Mouse (Mus musculus): ENCODE measurements around the gene Cacna2d3.

The Cacna2d3 gene

DNA sequence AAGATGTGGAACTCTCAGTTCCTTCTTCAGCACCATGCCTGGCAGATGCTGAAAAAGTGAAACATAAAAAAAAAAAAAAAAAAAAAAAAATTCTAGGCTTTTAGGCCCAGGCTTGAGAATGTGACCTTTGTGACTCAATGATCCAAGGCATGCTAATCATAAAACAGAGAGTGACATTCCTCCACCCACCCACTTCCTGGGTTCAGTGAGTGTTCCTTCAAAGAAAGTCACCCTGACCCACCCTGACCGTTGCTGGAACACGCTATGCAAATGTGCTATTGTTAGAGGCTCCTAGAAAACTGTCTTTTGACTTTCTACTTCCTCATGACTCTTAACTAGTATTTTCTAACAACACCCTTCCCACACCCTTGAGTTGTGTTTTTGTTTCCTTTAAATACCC lies 338.9 kb downstream of the Cacna2d3 start:
- peak; percentile 46 to 50 for DNase-seq

DNA sequence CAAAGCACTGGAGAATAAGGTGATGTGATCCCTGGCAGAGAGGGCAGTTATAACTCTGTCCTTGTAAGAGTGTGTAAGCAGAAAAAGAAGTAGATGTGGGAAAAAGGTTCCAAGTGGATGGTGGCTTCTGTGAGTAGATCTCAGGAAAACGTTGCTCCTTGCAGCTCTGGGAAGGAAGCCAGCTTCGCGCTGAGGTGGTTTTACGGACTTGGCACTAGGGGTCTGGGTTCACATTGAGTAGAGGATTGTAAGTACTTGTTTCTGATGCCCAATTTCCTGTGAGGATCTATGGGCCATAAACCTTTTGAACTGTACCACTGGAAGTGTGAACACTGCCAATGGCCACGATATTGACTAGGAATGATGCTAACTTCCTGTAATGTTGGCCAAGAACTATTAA lies 354.8 kb downstream of the Cacna2d3 start:
- peak; percentile 24 to 47 for DNase-seq

DNA sequence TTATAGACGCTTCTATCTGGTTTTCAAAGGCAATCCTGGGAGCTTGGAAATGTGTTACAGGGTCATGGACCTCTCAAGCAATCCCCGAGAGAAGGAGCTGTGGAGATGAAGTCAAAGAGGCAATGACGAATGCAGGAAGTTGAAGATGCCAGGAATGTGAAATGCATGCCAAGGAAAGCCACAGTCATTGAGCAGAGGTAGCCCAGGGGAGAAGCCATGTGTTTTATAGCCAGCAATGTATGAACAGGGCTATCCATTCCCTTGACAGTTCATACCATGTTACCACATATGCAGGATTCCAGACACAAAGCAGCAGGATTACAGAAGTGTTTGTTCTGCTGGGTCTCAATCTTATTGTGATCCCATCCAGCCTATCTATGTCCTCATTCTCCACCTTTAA lies 359.2 kb downstream of the Cacna2d3 start:
- no peak for DNase-seq

DNA sequence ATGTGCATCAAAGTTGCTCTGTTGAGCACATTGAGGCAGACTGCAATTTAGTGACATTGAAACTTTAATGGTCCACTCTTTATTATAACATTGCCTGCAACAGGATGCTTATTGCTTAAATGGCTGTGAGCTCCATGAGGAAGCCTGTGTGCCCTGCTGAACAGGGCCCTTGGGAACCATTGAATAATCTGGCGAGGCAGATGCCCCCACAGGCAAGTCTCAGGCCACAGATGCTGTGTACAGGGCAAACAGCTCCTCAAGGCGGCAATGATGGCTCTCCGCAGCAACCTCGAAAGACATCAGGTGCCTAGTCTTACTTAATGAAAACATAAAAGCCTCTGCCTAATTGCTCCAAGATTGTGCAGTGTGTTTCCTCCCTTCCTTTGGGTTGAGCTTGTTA lies 371.0 kb downstream of the Cacna2d3 start:
- DNase-seq, result no peak

DNA sequence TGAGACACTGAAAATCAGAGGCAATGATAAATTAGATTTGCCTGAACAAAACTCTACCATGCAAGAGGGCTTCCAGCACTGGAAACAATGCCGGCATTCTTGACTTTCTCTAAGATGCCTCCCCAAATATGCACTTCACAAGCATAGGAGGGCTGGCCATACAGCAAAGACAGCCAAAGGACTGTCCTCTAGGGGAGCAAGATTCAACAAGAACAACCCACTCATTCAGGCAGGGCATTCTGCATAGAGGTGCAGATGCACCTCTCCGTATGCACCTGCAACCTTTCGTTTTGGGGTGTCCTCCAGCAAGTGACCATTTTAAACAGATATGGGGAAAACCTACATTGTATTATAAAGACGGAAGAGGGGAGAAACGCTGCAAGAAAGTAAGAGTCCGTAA lies 380.1 kb downstream of the Cacna2d3 start:
- DNase-seq, result no peak

DNA sequence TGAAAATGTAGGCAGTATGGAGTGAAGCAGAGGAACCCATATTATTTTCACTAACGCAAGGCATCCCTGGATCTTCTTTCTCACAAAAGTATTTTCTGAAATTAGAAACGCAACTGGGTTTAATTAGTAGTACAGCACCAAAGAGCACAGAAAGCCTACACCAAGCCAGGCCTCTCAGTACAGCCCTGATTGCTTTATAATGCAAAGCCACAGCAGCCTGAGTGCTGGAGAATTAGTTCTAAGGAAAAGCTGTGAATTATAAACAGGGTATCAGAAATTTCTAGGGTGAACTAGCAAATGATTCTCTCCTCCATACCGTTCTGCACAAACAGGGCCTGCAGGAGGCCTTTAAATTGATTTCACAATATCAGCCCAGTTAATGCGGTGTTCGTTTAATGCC lies 380.9 kb downstream of the Cacna2d3 start:
- no peak for DNase-seq

DNA sequence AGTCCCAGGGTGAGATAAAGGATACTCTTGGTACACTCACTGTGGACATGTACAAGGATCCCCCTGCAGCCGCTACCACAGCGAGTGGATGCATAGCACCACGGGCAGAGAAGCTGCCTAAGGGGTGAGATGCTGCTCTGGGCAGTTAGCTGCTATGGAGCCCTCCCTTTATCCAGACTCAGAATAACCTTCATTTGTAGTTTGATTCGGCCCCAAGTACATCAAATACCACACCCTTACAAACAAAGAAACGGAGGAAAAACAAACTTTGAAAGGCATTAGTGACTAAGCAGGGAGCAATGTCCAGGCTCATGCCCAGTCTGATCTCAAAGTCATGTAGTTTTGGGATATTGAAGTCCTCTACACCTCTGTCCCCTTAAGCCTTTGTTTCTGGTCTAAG lies 386.8 kb downstream of the Cacna2d3 start:
- DNase-seq, result no peak

DNA sequence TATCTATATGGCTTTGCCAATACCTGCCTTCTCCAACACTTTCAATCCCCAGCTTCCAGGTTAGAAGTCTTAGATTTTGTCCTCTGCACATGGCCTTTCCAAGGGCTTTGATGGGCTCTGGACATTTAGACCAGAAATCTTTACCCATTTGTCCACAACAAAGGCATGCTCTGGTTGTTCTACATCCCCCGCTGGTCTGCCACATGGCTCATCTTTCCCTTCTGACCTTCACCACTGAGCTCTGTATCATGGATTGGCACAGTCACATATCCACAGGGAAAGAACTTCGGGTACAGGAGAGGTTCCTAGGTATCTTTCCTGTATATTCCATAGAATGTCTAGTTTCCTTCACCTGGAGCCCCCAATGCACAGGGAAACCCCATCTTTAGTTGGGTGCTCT lies 387.4 kb downstream of the Cacna2d3 start:
- no peak for DNase-seq

DNA sequence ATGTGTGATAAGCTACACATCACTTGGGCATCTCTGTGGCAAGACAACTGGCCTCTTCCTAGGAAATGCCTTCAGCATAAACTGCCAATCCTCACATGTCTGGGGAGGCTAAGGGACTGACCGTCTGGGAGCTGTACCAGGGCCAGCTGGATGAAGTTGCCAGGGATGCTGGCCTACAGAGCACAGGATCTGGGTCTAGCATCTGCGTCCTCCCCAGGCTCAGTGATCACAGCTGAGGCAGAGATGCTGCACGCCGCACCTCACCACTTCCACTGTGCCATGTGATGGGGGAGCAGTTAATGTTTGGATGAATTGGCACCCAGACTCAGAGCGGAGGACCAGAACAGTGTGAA lies 397.3 kb downstream of the Cacna2d3 start:
- DNase-seq, result no peak

DNA sequence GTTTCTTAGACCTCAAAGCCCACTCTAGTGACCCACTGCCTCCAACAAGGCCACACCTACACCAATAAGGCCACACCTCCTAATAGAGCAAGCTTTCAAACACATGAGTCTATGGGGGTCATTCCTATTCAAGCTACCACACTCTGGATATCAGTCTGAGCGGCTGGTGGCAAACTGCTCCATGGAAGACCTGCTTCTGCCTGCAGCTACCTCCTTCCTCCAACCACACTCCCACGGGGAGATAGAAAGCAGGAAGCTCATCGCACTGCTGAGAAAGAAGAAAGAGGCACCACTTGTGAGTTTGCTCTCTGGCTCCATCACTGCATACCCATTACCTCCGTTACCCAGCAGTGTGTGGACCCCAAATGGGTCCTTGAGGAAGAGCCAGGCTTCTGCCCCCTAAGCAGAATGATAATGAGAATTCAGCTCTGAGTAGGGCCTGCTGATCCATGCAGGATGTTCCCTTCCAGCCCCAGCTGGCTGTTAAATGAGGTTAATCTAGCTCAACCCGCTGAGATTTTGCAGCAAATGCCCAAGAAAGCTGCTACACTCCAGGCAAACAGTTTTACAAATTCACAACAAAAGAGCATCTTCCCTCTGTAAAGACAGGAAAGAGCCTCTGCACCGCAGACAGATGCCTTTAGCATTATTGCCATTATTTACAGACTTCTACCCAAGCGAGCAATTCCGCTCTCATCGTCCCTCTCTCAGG lies 397.8 kb downstream of the Cacna2d3 start:
- DNase-seq, result no peak

DNA sequence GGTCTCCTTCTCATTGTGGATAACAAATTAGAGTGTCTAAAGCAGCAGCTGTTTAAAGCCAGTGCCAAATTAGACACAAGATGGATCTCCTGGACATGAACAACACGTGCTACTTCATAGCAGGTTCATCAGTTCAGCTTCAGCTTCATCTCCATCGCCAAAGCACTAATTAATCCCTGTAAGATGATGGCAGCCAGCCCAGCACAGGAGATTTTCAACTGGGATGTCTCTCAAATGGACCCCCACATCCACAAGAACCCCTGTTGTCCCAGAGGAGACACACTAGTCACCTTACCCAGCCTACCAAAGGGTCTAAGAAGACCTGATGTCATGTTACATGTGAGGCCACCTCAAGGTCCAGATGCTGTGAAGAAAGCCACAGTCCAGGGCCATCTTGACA lies 408.2 kb downstream of the Cacna2d3 start:
- no peak for DNase-seq

DNA sequence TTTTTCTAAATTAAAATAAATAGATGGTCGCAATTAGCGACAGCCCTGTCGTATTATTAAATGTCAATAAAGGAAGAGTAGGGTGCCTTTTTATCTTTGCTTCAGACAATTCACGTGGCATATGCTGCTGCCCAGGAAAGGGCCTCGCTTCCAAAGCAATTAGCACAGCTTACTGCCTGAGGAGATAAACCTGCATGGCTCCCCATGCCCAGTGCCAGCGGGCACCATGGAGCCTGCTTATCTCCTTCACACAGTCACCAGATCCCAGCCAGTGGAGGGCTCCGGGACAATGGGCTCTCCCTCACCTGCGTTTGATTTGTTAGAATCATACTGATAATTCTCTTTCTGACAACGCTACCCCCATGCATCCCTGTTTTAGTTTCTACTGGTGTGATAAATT lies 416.0 kb downstream of the Cacna2d3 start:
- DNase-seq, result no peak

DNA sequence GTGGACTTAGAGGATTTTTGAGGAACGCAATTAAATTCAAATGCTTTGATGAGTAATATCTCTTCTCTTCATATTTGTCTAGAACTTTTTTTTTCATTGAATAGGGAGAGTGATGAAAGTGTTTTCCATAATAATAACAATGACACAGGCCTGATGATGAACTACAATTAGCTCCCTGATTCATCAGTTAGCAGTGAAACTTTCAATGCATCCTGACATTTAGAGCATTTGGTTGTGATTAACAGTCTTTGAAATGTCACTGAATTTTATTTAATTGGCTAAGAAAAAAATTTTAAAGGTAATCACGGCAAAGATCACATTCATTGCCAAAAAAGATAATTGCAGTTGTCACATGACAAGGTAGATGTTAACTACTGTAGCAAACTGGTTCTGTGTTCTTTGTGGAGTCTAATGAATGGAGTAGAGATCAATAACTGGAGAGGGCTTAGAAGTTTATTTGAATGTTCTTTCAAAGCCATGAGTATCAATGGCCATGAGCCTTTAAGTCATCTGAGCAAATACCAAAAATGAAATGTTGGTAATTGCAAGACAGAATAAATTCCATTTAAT lies 425.4 kb downstream of the Cacna2d3 start:
- DNase-seq, result no peak

DNA sequence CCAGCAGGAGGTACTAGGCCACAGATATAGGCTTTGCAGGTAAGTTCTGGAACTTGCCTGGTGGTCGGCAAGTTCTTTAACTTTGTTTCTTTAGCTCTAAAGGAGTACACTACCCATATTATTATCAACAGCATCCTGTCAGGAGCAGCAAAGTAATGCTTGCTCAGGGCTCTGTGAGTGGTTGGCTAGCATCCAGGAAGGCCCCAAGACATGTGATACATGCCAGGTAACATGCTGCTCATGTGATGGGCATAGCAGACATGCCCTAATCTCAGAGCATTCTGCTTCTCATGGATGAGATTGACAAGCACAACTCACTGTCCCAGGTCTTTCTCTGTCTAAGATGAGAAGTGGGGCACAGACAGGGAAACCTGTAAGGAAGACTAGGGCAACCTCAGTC lies 442.8 kb downstream of the Cacna2d3 start:
- DNase-seq, result no peak

DNA sequence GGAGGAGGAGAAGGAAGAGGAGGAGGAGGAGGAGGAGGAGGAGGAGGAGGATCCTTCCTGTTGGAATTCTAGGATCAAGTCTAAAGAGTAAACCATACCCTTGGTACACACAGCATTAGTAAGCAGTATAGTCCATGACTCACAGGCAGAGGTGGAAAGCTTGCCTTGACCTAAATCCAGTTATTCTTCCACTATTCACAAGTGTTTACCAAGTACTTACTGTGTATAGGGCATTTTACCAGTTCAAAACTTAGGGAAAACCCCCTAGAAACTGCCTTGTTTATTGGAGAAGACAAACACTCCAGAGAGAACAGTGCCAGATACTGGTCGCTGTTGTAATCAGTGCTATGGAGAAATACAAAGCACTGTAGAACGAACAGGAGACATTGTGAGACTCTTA lies 443.3 kb downstream of the Cacna2d3 start:
- DNase-seq, result no peak

DNA sequence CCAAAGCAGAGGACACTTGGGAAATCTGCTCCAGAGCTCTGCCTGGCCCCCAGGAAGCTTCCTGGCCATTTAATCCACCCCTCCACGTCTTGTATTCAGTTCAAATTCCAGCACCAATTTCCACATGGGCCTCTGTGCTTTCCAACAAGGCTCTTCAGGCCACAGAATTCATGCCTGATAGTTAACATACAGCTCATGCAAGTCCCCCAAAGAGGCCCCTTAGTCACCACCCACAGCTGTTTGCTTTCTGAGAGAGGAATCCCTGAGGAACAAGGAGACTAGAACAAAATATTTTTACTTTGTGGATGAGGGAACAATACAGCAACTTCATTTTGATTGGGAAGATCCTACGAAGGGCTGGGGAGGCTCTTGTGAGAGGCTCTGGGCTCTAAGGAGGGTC lies 444.0 kb downstream of the Cacna2d3 start:
- no peak for DNase-seq

DNA sequence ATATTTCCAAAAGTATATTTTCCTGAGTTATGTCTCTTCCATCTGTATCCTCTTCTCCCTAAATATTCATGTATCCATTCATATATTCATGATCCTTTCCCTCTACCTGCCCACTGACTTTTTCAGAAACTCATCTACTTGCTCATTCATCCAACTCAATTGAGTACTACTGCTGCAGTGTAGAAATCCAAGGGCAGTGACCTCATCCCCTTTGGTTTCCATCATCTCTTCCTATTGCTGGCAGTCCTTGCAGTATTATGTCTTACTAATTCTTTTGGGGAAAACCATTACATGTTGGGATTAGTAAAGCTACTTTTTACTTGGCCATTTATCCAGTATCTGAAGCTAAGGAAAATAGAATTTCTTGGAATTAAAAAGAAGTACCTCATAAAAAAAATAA lies 447.8 kb downstream of the Cacna2d3 start:
- DNase-seq, result no peak

DNA sequence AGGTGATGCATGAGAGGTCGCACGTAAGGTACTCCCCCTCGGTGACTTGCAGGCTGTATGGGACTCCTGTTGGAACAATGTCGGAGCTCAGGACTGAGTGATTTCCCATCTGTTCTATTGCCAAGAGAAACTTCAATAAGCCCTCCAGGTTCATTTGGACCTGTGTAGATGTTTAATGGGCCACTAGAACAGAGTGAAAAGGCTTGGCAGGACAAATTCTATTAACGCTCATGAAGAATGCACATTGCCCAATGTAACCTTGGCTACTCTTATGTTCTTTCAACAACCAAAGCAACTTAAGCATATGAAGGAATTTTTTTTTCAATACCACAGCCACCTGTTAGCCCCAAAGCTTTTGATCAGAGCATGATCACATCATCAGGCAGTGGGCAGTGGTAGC lies 451.1 kb downstream of the Cacna2d3 start:
- no peak for DNase-seq

DNA sequence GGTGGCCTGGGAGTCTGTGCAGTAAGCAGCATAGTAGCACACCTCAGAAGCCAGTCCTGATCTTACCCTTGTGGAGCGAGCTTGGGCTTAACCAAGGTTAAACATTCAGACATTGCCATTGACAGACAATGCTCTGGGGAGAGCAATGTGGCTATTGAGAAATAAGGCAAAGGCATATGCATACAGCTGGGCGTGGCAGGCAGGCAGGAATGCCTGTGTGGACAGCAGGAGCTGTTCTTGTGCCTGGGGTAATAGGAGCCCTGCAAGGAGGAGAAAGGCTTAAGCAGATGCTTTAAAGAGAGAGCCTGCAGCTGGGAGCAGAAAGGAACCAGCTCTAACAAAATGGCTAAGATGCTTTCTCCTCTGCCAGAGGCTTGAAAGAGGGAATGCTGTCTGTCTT lies 451.8 kb downstream of the Cacna2d3 start:
- DNase-seq, result no peak

DNA sequence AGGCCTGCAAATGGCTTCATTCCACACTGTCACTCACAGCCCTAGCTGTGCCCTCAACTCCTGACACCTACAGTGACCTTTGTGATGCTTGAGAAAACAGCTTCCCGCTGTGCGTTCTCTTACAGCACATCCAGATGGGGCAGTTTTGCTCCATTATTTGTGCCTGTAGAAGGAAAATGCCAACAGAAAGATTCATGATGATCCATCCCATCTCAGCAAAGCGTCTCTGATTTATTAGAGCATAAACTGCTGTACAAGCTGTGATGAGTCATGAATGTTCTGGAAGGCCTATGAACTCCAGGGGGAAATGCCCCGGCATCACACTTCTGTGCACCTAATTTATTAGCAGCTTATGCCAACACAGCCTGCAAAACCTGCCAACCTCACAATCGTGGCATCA lies 453.1 kb downstream of the Cacna2d3 start:
- DNase-seq, result no peak

DNA sequence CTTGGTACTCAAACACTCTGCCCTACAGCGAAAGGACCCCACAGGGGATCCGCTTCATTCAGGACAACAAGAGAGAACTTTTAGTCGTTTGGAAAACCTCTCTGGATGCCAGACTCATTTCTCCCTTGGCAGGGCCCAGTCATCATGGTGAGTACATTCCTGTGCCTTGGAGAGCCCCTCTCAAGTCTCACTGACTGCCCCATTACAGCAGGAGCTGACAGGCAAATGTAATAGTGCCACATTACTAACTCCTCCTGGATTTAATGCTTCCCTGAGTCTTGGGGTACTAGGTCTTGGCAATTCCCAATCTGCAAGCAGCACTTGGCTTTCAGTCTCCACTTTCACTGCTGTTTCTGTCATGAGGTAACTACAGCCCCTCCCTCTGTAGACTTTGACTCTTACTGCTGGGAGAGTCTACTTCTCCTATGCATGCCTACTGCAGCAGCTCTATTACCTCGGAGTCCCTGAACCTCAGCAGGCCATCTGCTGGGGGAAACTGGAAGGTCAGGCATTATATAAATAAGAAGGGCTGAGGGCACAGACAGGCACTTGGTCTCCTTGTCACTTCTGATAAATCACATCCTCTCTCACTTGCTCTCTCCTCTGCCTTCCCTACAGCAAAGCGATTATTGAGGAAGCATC lies 454.3 kb downstream of the Cacna2d3 start:
- DNase-seq, result peak; percentile 3 to 24

DNA sequence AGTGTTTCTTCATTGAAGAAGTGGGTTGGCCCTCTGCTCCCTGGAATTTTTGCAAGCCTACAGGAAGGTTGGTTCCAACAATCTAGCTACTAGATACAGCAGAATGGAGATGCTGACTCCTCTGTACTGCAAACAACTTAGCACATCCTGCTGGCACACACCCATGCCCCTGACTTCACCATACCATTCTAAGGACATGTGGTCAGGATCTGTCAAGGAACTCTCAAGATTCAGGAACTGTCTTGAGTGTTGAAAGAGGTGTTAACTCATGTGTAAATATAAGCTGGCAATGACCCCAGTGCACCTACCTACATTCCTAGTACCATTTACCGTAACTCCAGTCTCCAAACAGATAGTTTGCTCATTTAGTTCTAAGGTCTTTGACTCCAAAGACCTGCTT lies 461.0 kb downstream of the Cacna2d3 start:
- DNase-seq, result no peak

DNA sequence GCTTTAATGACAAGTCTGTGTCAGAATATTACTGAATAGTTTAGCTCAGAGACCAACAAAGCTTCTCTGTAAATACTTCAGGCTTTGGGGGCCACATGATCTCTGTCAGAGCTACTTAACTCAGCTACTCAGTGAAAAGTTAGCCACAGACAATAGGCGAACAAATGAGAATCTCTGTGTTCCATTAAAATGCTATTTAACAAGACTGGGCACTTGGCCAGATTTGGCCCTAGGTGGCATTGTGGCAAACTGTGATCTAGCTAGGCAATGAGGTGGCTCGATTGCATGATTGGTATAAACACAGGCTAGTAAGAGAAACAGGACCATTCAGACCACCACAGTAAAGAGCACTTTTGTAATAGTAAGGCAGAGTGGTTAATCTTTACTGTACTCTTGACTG lies 478.1 kb downstream of the Cacna2d3 start:
- DNase-seq, result no peak

DNA sequence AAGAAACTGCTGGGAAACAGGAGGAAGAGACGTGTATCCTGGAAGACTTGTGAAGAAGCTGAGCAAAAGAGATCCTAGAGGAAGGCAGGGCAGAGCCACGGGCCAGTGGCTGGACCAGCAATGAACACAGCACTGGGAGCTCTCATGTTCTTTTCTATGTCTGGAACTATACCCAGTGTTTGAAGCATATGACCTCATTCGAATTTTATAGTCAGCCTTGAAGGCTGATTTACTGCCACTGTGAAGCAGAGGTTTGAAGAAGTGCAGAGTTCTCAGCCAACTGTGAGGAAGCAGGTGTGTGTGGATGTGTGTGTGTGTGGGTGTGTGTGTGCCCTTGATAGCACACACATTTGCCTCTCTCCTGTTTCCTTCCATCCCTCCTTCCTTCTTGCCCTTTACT lies 483.2 kb downstream of the Cacna2d3 start:
- DNase-seq, result no peak

Measured in kidney, adult 8-10 months (tissue).